Mouse (Mus musculus): ENCODE results near the gene Sec14l4. TPM values are rescaled to one million over a fixed set of nuclear protein-coding genes. Genes with fewer than 3 reads are reported as not detected.

Sec14l4 gene
- polyA plus RNA-seq (2015; fragmentation: Nextera tagmentation; extraction: Ambion mirVana): 0.46 and 0.57 TPM in 2 replicates

DNA sequence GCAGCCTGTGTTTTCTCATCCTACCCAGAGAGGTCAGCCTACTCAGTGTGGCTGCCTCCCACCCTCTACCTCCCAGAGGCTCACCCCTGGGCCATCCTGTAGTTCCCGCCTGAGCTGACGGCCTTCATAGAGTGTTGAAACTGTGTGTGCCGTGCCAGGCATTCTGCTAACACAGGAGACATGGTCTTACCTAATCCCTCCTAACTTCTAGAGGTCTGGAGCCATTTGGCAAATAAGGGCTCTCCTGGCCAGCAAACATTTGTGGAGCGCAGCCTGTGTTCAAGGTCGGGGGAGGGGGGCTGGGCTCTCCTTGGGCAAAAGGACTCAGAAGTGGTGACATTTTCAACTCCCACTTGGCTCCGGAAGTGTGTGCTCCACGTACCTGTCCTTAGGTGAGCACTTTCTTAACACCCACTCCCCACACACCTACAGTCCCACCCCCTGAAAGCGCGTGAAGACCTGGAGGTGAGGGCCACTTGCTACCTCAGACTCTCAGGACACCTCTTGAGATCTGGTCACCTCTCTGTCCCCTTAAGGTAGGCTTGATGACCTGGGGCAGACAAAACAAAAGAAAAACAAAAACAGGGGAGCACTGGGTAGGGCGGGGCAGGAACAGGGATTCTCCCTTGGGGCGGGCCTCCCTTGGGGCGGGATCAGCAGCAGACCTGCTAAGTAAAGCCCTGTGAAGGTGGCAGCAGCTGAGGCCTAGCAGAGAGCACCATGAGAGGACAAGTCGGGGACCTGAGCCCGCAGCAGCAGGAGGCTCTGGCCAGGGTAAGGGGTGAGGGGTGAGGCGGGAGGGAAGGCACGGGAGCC lies at the start of gene Sec14l4:
TSS of gene Sec14l4 (plus strand) at position 337 of the 816 bp plus-strand sequence.

DNA sequence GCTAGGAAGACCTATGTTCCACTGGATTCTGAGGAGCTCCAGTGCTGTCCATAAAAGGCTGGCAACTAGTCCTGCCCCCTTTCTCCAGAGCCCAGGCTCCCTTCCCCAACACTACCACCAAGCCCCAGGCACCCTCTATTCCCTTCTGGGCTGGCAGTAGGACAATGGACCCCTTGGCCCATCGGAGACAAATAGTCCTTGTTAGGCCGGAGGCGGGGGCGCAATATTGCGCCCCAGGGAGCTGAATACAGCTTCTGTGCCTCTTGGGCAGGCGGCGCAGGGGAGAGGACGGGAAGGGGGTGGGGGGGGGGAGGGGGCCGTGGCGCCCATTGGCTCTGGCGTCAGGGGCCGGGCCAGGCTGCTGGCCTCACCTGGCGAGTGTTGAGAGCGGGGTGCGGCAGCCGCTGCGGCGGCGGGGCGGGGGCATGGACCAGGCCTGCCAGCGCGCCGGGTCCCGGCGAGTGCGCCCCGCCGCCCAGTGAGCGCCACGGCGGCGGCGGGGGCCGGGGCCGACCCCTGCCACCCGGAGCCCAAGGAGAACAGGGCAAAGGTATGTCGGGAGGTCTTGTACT lies 47.9 kb upstream of the Sec14l4 start, which contains the start of gene Gal3st1:
TSS of gene Gal3st1 (plus strand) at position 346 of the 572 bp plus-strand sequence.

DNA sequence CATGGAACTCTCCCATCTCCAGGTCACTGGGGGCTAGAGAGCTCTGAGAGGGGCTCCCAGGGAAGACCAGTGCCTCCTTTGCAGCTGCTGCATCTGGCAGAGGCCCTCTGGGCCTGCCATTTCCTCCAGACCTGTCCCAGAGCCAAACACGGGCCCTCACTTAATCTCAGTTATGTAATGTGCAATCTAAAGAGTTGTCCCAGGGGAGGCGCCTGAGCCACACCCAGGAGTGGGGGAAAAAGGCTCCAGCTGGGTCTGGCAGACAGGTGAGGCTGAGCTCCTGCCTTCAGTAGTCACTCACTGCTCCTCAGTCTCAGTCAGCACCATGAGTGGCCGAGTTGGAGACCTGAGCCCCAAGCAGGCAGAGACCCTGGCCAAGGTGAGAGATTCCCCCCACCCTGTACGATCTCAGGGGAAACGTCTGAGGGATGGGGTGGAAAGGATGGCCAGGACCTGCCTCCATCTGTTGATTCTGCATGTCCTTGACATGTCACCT lies 33.4 kb downstream of the Sec14l4 start, which contains the start of gene Sec14l3:
TSS of gene Sec14l3 (plus strand) at position 215 of the 496 bp plus-strand sequence.

DNA sequence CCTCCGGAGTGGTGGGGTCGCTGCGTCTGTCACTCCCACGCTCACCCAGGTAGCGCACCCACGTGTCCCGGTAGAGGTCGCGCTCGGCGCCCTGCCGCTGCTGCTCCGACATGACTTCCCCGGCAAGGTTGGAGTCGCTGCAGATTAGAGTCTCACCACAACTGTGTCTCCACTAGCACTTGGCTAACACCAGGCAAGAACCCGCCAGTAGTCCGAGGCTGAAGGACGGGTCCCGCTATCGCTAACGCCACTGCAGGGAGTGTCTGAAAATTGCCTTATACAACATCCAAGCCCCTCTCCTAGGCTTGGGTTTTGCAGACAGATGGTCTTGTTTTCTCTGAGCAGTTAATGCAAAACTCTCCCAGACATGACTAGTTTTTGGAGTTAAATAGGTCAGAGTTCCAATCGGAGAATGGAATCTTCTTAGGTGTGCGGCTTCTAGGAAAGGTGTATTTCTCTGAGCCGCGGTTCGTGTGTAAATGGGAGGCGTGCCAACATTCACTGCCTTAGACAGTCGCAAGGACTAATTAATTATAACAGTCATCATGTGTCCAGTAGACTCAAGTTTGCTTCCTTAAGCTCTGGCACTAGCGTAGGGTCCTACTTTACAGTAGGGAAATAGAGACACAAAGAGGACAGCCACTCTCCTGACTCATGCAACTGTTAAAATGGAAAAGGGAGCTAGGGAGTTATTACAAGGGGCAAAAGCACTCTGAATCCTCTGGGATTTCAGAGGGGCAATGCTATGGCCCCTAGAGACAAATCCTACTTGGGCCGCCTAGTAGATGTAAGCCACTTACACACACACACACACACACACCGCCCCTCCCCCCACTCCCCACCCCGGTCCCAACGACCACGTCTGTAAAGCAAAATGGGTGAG lies 64.2 kb downstream of the Sec14l4 start, which contains the start of gene Mtfp1:
TSS of gene Mtfp1 (minus strand) at position 275 of the 883 bp plus-strand sequence.

Other genes with a start within 250 kb of the Sec14l4 start
- 1.2 and 3.2 TPM in 2 replicates for gene Osbp2, start 167.6 kb upstream of the Sec14l4 start, polyA plus RNA-seq (2015; fragmentation: Nextera tagmentation; extraction: Ambion mirVana)
- 0.13 and 0.15 TPM in 2 replicates for gene 4921536K21Rik, start 136.4 kb upstream of the Sec14l4 start, polyA plus RNA-seq (2015; fragmentation: Nextera tagmentation; extraction: Ambion mirVana)
- gene Dusp18, start 136.2 kb upstream of the Sec14l4 start, polyA plus RNA-seq (2015; fragmentation: Nextera tagmentation; extraction: Ambion mirVana): 4.4 and 4.7 TPM in 2 replicates
- gene Slc35e4, start 116.8 kb upstream of the Sec14l4 start, polyA plus RNA-seq (2015; fragmentation: Nextera tagmentation; extraction: Ambion mirVana): 4.9 and 6.8 TPM in 2 replicates
- 87.0 and 165 TPM in 2 replicates for gene Tcn2, start 99.3 kb upstream of the Sec14l4 start, polyA plus RNA-seq (2015; fragmentation: Nextera tagmentation; extraction: Ambion mirVana)
- 44.4 and 61.7 TPM in 2 replicates for gene Pes1, start 67.5 kb upstream of the Sec14l4 start, polyA plus RNA-seq (2015; fragmentation: Nextera tagmentation; extraction: Ambion mirVana)
- gene 4930556J24Rik, start 54.7 kb upstream of the Sec14l4 start, polyA plus RNA-seq (2015; fragmentation: Nextera tagmentation; extraction: Ambion mirVana): 0.11 TPM in 2 replicates
- 2.8 TPM in 2 replicates for gene Gal3st1, start 47.8 kb upstream of the Sec14l4 start, polyA plus RNA-seq (2015; fragmentation: Nextera tagmentation; extraction: Ambion mirVana)
- gene Sec14l3, start 33.4 kb downstream of the Sec14l4 start, polyA plus RNA-seq (2015; fragmentation: Nextera tagmentation; extraction: Ambion mirVana): 0.72 and 1.3 TPM in 2 replicates
- gene Mtfp1, start 64.0 kb downstream of the Sec14l4 start, polyA plus RNA-seq (2015; fragmentation: Nextera tagmentation; extraction: Ambion mirVana): 9.5 and 17.3 TPM in 2 replicates
- gene Sec14l2, start 92.0 kb downstream of the Sec14l4 start, polyA plus RNA-seq (2015; fragmentation: Nextera tagmentation; extraction: Ambion mirVana): 2.3 and 3.0 TPM in 2 replicates
- gene Rnf215, start 103.7 kb downstream of the Sec14l4 start, polyA plus RNA-seq (2015; fragmentation: Nextera tagmentation; extraction: Ambion mirVana): 33.5 and 36.5 TPM in 2 replicates
- 4.4 and 5.4 TPM in 2 replicates for gene Ccdc157, start 128.8 kb downstream of the Sec14l4 start, polyA plus RNA-seq (2015; fragmentation: Nextera tagmentation; extraction: Ambion mirVana)
- 19.8 and 21.3 TPM in 2 replicates for gene Sf3a1, start 128.9 kb downstream of the Sec14l4 start, polyA plus RNA-seq (2015; fragmentation: Nextera tagmentation; extraction: Ambion mirVana)
- gene Tbc1d10a, start 155.3 kb downstream of the Sec14l4 start, polyA plus RNA-seq (2015; fragmentation: Nextera tagmentation; extraction: Ambion mirVana): 23.1 and 23.3 TPM in 2 replicates
- gene Castor1, start 186.8 kb downstream of the Sec14l4 start, polyA plus RNA-seq (2015; fragmentation: Nextera tagmentation; extraction: Ambion mirVana): 12.2 and 14.9 TPM in 2 replicates
- gene Osm, start 205.0 kb downstream of the Sec14l4 start, polyA plus RNA-seq (2015; fragmentation: Nextera tagmentation; extraction: Ambion mirVana): 0.32 and 0.49 TPM in 2 replicates
- 0.20 and 0.22 TPM in 2 replicates for gene Lif, start 226.1 kb downstream of the Sec14l4 start, polyA plus RNA-seq (2015; fragmentation: Nextera tagmentation; extraction: Ambion mirVana)

Data from adrenal gland, postnatal 0 days (tissue).